Mouse (Mus musculus): ENCODE data around the gene Slc9a3.

DNA sequence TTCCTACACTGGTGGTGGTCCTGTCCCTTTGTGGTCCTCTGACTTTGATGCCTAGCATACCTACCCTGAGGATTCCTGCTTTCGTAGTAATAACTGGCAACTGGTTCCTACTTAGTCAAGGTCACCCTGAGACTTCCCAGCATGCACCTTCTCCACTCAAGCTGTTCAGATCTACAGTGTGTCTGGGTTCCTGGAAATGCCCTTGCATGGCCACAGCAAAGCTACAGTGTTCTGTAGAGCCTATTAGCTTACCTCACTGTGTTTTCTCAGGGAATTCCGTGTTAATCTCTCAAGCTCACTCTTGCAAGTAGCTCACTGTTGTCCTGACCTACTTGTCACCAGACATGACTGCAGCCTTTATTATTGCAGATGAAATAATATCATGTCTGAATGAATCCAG, 13.8 kb upstream of the Slc9a3 start:
- TF ChIP-seq CTCF (IDR thresholded peaks at IDR 0.05; ENCODE audit: low read depth, low read length) (no peak), GATA1 (IDR thresholded peaks at IDR 0.05; ENCODE audit: borderline replicate concordance, low read length) (no peak), TAL1 (conservative IDR thresholded peaks at IDR 0.05; ENCODE audit: low read depth, low read length) (no peak)
